Mouse (Mus musculus) heart, postnatal 14 days (tissue): ENCODE measurements around the gene Rnf215. TPM values are rescaled to one million over a fixed set of nuclear protein-coding genes. Genes with fewer than 3 reads are reported as not detected.
"Not testable (repeated sequence)": the region's sequence is repeated elsewhere in the genome, so short reads cannot be mapped to it uniquely, and the experiment has no call there.

Experiments used
- DNase-seq, 2 experiments: peaks; one replicate each; pipeline ENCODE4 v3.0.0; 2021 to 2022
- intact Hi-C: fragments of 180-260 bp; cut with DNase I; formaldehyde crosslinking; loops from one replicate; pipeline ENCODE4 v1.15.1; 2025
- long read RNA-seq, 2 experiments: library from polyadenylated mRNA; stranded (forward); transcript quantifications; one replicate each; pipeline ENCODE4 v2.0.0; 2021
- total RNA-seq, 2 experiments: library from RNA; stranded (reverse); gene quantifications; 2 replicates each; pipeline ENCODE4 v1.2.3; 2021

Gene Rnf215
- 10 to 100 TPM; 14.2 to 20.6 TPM for total RNA-seq
- long read RNA-seq, experiment 1, transcript Rnf215-201 (9 exons, 1,874 nt) = major isoform, 19 of 31 reads
- long read RNA-seq, experiment 1, partial matches to known transcripts = 1 of 31 reads
- long read RNA-seq, experiment 1, other reads (novel, unspliced or antisense) = 11 of 31 reads
- long read RNA-seq, experiment 2, transcript Rnf215-201 (9 exons, 1,874 nt) = major isoform, 15 of 24 reads
- long read RNA-seq, experiment 2, partial matches to known transcripts = 2 of 24 reads
- long read RNA-seq, experiment 2, other reads (novel, unspliced or antisense) = 7 of 24 reads

GRCm38 (mm10) chr11:4134986-4135935, at the start of gene Rnf215:
Gene Rnf215, plus strand, starts transcription at chr11:4135202.
- peak; percentile 94 to 95 for DNase-seq
- intact Hi-C loops = loop anchor here (1.0 to 2.0 kb wide), 3 partner anchors 25 to 288 kb away; partner anchors contain the start of genes Ccdc157 and Sf3a1

- intact Hi-C loops = no loop called here
- no peak for DNase-seq
Measured at GRCm38 (mm10) chr11:4086246-4086645, 48.8 kb upstream of the Rnf215 start.

- DNase-seq = no peak
- intact Hi-C loops = no loop called here
Measured at GRCm38 (mm10) chr11:4087267-4087666, 47.7 kb upstream of the Rnf215 start.

GRCm38 (mm10) chr11:4093459-4094377, 41.3 kb upstream of the Rnf215 start:
- DNase-seq = no peak
- intact Hi-C loops = loop anchor here (2.0 kb wide), 1 partner anchor 31 kb away; no protein-coding TSS in a partner anchor

- intact Hi-C loops = loop anchor here (2.0 kb wide), 1 partner anchor 30 kb away; no protein-coding TSS in a partner anchor
- peak; percentile 66 to 78 for DNase-seq
Measured at GRCm38 (mm10) chr11:4094378-4095170, 40.4 kb upstream of the Rnf215 start.

GRCm38 (mm10) chr11:4095171-4096053, 39.6 kb upstream of the Rnf215 start, which contains the start of gene Mtfp1:
Gene Mtfp1, minus strand, starts transcription at chr11:4095445.
- intact Hi-C loops = loop anchor here (2.0 kb wide), 1 partner anchor 29 kb away; no protein-coding TSS in a partner anchor
- DNase-seq = peak; percentile 58 to 70

- DNase-seq = peak; percentile 97 to 98
- intact Hi-C loops = no loop called here
Measured at GRCm38 (mm10) chr11:4096054-4096984, 38.7 kb upstream of the Rnf215 start.

- intact Hi-C loops = no loop called here
- peak in 1 of 2 experiments; percentile 19 for DNase-seq
Measured at GRCm38 (mm10) chr11:4097091-4097621, 37.8 kb upstream of the Rnf215 start.

GRCm38 (mm10) chr11:4098120-4098519, 36.9 kb upstream of the Rnf215 start:
- DNase-seq = no peak
- intact Hi-C loops = no loop called here

GRCm38 (mm10) chr11:4098816-4099215, 36.2 kb upstream of the Rnf215 start:
- intact Hi-C loops = no loop called here
- DNase-seq = no peak

GRCm38 (mm10) chr11:4099447-4099846, 35.6 kb upstream of the Rnf215 start:
- intact Hi-C loops = no loop called here
- no peak for DNase-seq

GRCm38 (mm10) chr11:4101851-4102250, 33.2 kb upstream of the Rnf215 start:
- no peak for DNase-seq
- intact Hi-C loops = no loop called here

- DNase-seq = no peak
- intact Hi-C loops = no loop called here
Measured at GRCm38 (mm10) chr11:4103522-4103921, 31.5 kb upstream of the Rnf215 start.

- intact Hi-C loops = no loop called here
- DNase-seq = no peak
Measured at GRCm38 (mm10) chr11:4104989-4105388, 30.0 kb upstream of the Rnf215 start.

- no peak for DNase-seq
- intact Hi-C loops = no loop called here
Measured at GRCm38 (mm10) chr11:4105444-4105843, 29.6 kb upstream of the Rnf215 start.

GRCm38 (mm10) chr11:4107901-4108300, 27.1 kb upstream of the Rnf215 start:
- intact Hi-C loops, DNase-seq: not testable (repeated sequence)

- intact Hi-C loops = no loop called here
- DNase-seq = no peak
Measured at GRCm38 (mm10) chr11:4108691-4109090, 26.3 kb upstream of the Rnf215 start.
